Comparison of ENCODE assay signal across 14 mouse cellular contexts in the genomic region with DNA sequence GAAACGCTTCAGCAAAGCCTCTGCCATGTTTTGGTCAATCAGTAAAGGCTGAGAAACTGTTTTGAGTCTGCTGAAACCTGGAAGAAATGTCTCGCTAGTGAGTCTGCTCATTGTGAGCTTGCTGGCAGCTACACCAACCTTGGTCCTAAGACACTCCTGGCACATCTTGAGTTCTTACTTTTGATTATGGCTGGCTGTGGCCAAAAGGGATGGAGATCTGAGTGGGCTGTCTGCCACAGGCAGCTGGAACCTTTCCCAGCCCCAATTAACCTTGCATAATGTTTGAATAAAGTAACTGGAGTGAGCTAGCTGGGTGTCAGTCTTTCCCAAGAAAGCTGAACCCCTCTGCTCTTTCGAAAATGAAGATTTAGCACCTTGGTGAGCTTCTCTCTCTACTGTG. TPM values are rescaled to one million over a fixed set of nuclear protein-coding genes. Genes with fewer than 3 reads are reported as not detected.
DNase-seq lines count a peak whose midpoint lies in the region; ATAC-seq and TF ChIP-seq lines count a peak whose summit lies in the region.
"Had no signal": no experiment of that assay in that cellular context is flagged by ENCODE, and none has a peak within 500 bp of the region (broad histone marks: within the 10 kb centered on the region; RNA-seq: fewer than 3 reads in every experiment).

No protein-coding gene starts in this region.

- TF ChIP-seq POLR2A in lung, adult 2 months (IDR thresholded peaks at IDR 0.05; ENCODE audit: borderline replicate concordance, extremely low read depth, low read depth, low read length), result no peak

- no peak overlapping the region for H3K9ac ChIP-seq in lung, embryonic 14.5 days
- H3K9ac ChIP-seq: embryonic facial prominence, embryonic 12.5 days; heart, embryonic 13.5 days; kidney, embryonic 15.5 days; liver, postnatal 0 days had no signal

- H3K36me3 ChIP-seq in lung, embryonic 14.5 days (ENCODE audit: insufficient read depth), result peaks cover 36% of the 10 kb centered on the region

- no peak for TF ChIP-seq CTCF in lung, embryonic 14.5 days (IDR thresholded peaks at IDR 0.05; ENCODE audit: low read depth)
- TF ChIP-seq CTCF in lung, adult 2 months (IDR thresholded peaks at IDR 0.05; ENCODE audit: insufficient read depth, low read length), result no peak

- H3K4me1 ChIP-seq in lung, embryonic 14.5 days (ENCODE audit: insufficient read depth), result no peaks in the 10 kb centered on the region
- H3K4me1 ChIP-seq in lung, adult 2 months (ENCODE audit: control insufficient read depth, insufficient read depth, low read length), result no peaks in the 10 kb centered on the region; the same call in 1 of the 2 replicates

- H3K9me3 ChIP-seq in lung, embryonic 14.5 days (ENCODE audit: low read depth, low read length), result no peaks in the 10 kb centered on the region
- H3K9me3 ChIP-seq: embryonic facial prominence, embryonic 12.5 days; heart, embryonic 13.5 days; kidney, embryonic 15.5 days had no signal

- 83% methylated on average over 3 of the region's 3 CpGs for WGBS in lung, embryonic 14.5 days
- 78% methylated on average over 3 of the region's 3 CpGs for WGBS in lung, adult 2 months

- ATAC-seq in lung, embryonic 14.5 days (ENCODE audit: insufficient read depth), result no peak
- ATAC-seq in megakaryocyte progenitor cell, adult 5-6 weeks (replicated peaks; ENCODE audit: poor library complexity), result no peak
- ATAC-seq: liver, postnatal 0 days had no signal

- no peaks in the 10 kb centered on the region for H3K27me3 ChIP-seq in lung, embryonic 14.5 days (ENCODE audit: insufficient read depth, low read length)
- H3K27me3 ChIP-seq: embryonic facial prominence, embryonic 12.5 days; heart, embryonic 13.5 days; kidney, embryonic 15.5 days had no signal

- no peak overlapping the region for H3K4me2 ChIP-seq in lung, embryonic 14.5 days
- H3K4me2 ChIP-seq: embryonic facial prominence, embryonic 12.5 days; heart, embryonic 13.5 days had no signal

- H3K27ac ChIP-seq in lung, embryonic 14.5 days (ENCODE audit: low read depth), result no peak overlapping the region
- H3K27ac ChIP-seq: embryonic facial prominence, embryonic 12.5 days; heart, embryonic 13.5 days; kidney, embryonic 15.5 days had no signal

- peak; percentile 21 for DNase-seq in lung, embryonic 14.5 days
- DNase-seq in lung, postnatal 4 days, result no peak
- DNase-seq in cerebellum, postnatal 10 days, result peak; percentile 74 to 87
- DNase-seq in layer of hippocampus, postnatal 10 days (ENCODE audit: low spot score in 2 of 2), result peak; percentile 60 to 76
- peak; percentile 34 for DNase-seq in right cerebral cortex, postnatal 25 days
- no peak for DNase-seq in lung, adult 2 months
- no peak for DNase-seq in spleen, postnatal 4 days (ENCODE audit: low spot score in 2 of 2)
- DNase-seq: adrenal gland, postnatal 25 days; liver, postnatal 0 days had no signal

- H3K4me3 ChIP-seq in lung, embryonic 14.5 days (ENCODE audit: low read depth, low read length), result no peak overlapping the region
- H3K4me3 ChIP-seq in lung, adult 2 months (replicated peaks; ENCODE audit: extremely low read depth, low read depth, low read length), result no peak overlapping the region
- H3K4me3 ChIP-seq: embryonic facial prominence, embryonic 12.5 days; heart, embryonic 13.5 days; kidney, embryonic 15.5 days; myocyte had no signal

RNA-seq across cellular contexts. Expression of a gene that starts 2.3 kb away (rescaled TPM):
- polyA plus RNA-seq in lung, embryonic 14.5 days (2014; fragmentation: Nextera tagmentation; extraction: Ambion mirVana), result 18.8 and 19.3 TPM in 2 replicates
- 1 to 10 TPM; 6.0 to 7.7 TPM for total RNA-seq in layer of hippocampus, postnatal 10 days (2021)
- polyA plus RNA-seq in lung, adult 2 months (2012; rRNA removed), result 1.2 TPM in 2 replicates
- total RNA-seq in megakaryocyte progenitor cell, adult 5-6 weeks (2015), result 25.8 and 29.7 TPM in 2 replicates
- 15.0 and 19.6 TPM in 2 replicates for total RNA-seq in megakaryocyte progenitor cell, adult 5-6 weeks (2017)

Comparison
In these comparisons a context has a peak if more than half of its experiments do, and no peak if none do; other contexts are left out.
1. DNase-seq: peak in lung, embryonic 14.5 days (single experiment), cerebellum, postnatal 10 days (2 of 2), layer of hippocampus, postnatal 10 days (2 of 2) and right cerebral cortex, postnatal 25 days (single experiment); none in lung, postnatal 4 days (0 of 2), lung, adult 2 months (single experiment) and spleen, postnatal 4 days (0 of 2).